Mouse (Mus musculus): ENCODE measurements at regions not wholly inside any gene's neighbourhood (a gene's known extent, or its start where the extent isn't known, plus 50 kb on each side); places are given as distances from the start of the nearest gene placed in this dataset.
A peak's percentile ranks its signal among the peaks of the same experiment; 100 is the strongest.

- no peaks in the 10 kb centered on the region for H3K36me3 ChIP-seq (ENCODE audit: insufficient read depth, low read length)
- ATAC-seq (replicated peaks; ENCODE audit: low FRiP score, low read depth) (no peak), DNase-seq (ENCODE audit: low spot score) (no peak)
- H3K4me3 ChIP-seq (replicated peaks; ENCODE audit: low read depth, low read length) = no peak overlapping the region
- no peaks in the 10 kb centered on the region for H3K9me3 ChIP-seq (replicated peaks; ENCODE audit: low read length)
- 90% methylated on average over 21 of the region's 21 CpGs for WGBS
- no peak overlapping the region for H3K27ac ChIP-seq
- H3K4me1 ChIP-seq (replicated peaks; ENCODE audit: insufficient read depth, low read length) = no peaks in the 10 kb centered on the region
- H3K27me3 ChIP-seq (ENCODE audit: insufficient read depth, low read length) = no peaks in the 10 kb centered on the region
- no peak overlapping the region for H3K4me2 ChIP-seq (ENCODE audit: low read length)
- H3K9ac ChIP-seq (ENCODE audit: low read depth, low read length) = no peak overlapping the region
- TF ChIP-seq CTCF (IDR thresholded peaks at IDR 0.05; ENCODE audit: low read depth) = no peak
These were observed 295.3 kb upstream of the Atp2b1 start for GRCm38 (mm10) chr10:98618736-98619525.

GRCm38 (mm10) chr10:98624103-98624502, 290.1 kb upstream of the Atp2b1 start:
- no peak for TF ChIP-seq CTCF (IDR thresholded peaks at IDR 0.05; ENCODE audit: low read depth)
- Histone ChIP-seq H3K9ac (ENCODE audit: low read depth, low read length) (no peak overlapping the region), H3K27ac (no peak overlapping the region), H3K27me3 (ENCODE audit: insufficient read depth, low read length) (no peaks in the 10 kb centered on the region), H3K4me2 (ENCODE audit: low read length) (no peak overlapping the region; the same call in 1 of the 2 replicates), H3K4me3 (replicated peaks; ENCODE audit: low read depth, low read length) (no peak overlapping the region), H3K9me3 (replicated peaks; ENCODE audit: low read length) (no peaks in the 10 kb centered on the region), H3K4me1 (replicated peaks; ENCODE audit: insufficient read depth, low read length) (no peaks in the 10 kb centered on the region), H3K36me3 (ENCODE audit: insufficient read depth, low read length) (no peaks in the 10 kb centered on the region)
- 42% methylated on average over 1 of the region's 1 CpGs for WGBS
- no peak for DNase-seq (ENCODE audit: low spot score)
- ATAC-seq (replicated peaks; ENCODE audit: low FRiP score, low read depth) = no peak

GRCm38 (mm10) chr10:98624681-98625321, 289.4 kb upstream of the Atp2b1 start:
- Histone ChIP-seq H3K27ac (no peak overlapping the region), H3K4me1 (replicated peaks; ENCODE audit: insufficient read depth, low read length) (no peaks in the 10 kb centered on the region), H3K9me3 (replicated peaks; ENCODE audit: low read length) (no peaks in the 10 kb centered on the region), H3K27me3 (ENCODE audit: insufficient read depth, low read length) (no peaks in the 10 kb centered on the region), H3K4me3 (replicated peaks; ENCODE audit: low read depth, low read length) (no peak overlapping the region; the same call in 1 of the 2 replicates), H3K9ac (ENCODE audit: low read depth, low read length) (no peak overlapping the region), H3K4me2 (ENCODE audit: low read length) (peak overlapping the region; percentile 47), H3K36me3 (ENCODE audit: insufficient read depth, low read length) (no peaks in the 10 kb centered on the region)
- DNase-seq (ENCODE audit: low spot score) (peak; percentile 23), ATAC-seq (replicated peaks; ENCODE audit: low FRiP score, low read depth) (no peak)
- 30% methylated on average over 12 of the region's 12 CpGs for WGBS
- no peak for TF ChIP-seq CTCF (IDR thresholded peaks at IDR 0.05; ENCODE audit: low read depth)

GRCm38 (mm10) chr10:98628191-98628590, 286.0 kb upstream of the Atp2b1 start:
- no peak for DNase-seq (ENCODE audit: low spot score)

GRCm38 (mm10) chr10:98629248-98629647, 285.0 kb upstream of the Atp2b1 start:
- Histone ChIP-seq H3K36me3 (ENCODE audit: insufficient read depth, low read length) (no peaks in the 10 kb centered on the region), H3K27me3 (ENCODE audit: insufficient read depth, low read length) (no peaks in the 10 kb centered on the region), H3K9me3 (replicated peaks; ENCODE audit: low read length) (no peaks in the 10 kb centered on the region), H3K27ac (no peak overlapping the region), H3K4me1 (replicated peaks; ENCODE audit: insufficient read depth, low read length) (no peaks in the 10 kb centered on the region), H3K4me2 (ENCODE audit: low read length) (no peak overlapping the region), H3K4me3 (replicated peaks; ENCODE audit: low read depth, low read length) (no peak overlapping the region), H3K9ac (ENCODE audit: low read depth, low read length) (no peak overlapping the region)
- TF ChIP-seq CTCF (IDR thresholded peaks at IDR 0.05; ENCODE audit: low read depth) = no peak
- WGBS = 14% methylated on average over 3 of the region's 3 CpGs
- DNase-seq (ENCODE audit: low spot score) (peak; percentile 50), ATAC-seq (replicated peaks; ENCODE audit: low FRiP score, low read depth) (no peak)

More at GRCm38 (mm10) chr10:98628191-98628590, 286.0 kb upstream of the Atp2b1 start:
- H3K27ac ChIP-seq = no peak overlapping the region
- no peak overlapping the region for H3K4me2 ChIP-seq (ENCODE audit: low read length)
- no peaks in the 10 kb centered on the region for H3K36me3 ChIP-seq (ENCODE audit: insufficient read depth, low read length)
- ATAC-seq (replicated peaks; ENCODE audit: low FRiP score, low read depth) = no peak
- H3K27me3 ChIP-seq (ENCODE audit: insufficient read depth, low read length) = no peaks in the 10 kb centered on the region
- no peak overlapping the region for H3K4me3 ChIP-seq (replicated peaks; ENCODE audit: low read depth, low read length)
- no peak for TF ChIP-seq CTCF (IDR thresholded peaks at IDR 0.05; ENCODE audit: low read depth)
- H3K9me3 ChIP-seq (replicated peaks; ENCODE audit: low read length) = no peaks in the 10 kb centered on the region
- no peak overlapping the region for H3K9ac ChIP-seq (ENCODE audit: low read depth, low read length)
- H3K4me1 ChIP-seq (replicated peaks; ENCODE audit: insufficient read depth, low read length) = no peaks in the 10 kb centered on the region
- WGBS = 68% methylated on average over 1 of the region's 1 CpGs

- no peak for TF ChIP-seq CTCF (IDR thresholded peaks at IDR 0.05; ENCODE audit: low read depth)
- no peaks in the 10 kb centered on the region for H3K4me1 ChIP-seq (replicated peaks; ENCODE audit: insufficient read depth, low read length)
- no peaks in the 10 kb centered on the region for H3K36me3 ChIP-seq (ENCODE audit: insufficient read depth, low read length)
- no peak overlapping the region for H3K4me3 ChIP-seq (replicated peaks; ENCODE audit: low read depth, low read length)
- WGBS = 69% methylated on average over 14 of the region's 14 CpGs
- H3K27me3 ChIP-seq (ENCODE audit: insufficient read depth, low read length) = no peaks in the 10 kb centered on the region
- H3K9me3 ChIP-seq (replicated peaks; ENCODE audit: low read length) = no peaks in the 10 kb centered on the region
- ATAC-seq (replicated peaks; ENCODE audit: low FRiP score, low read depth) = no peak
- no peak overlapping the region for H3K27ac ChIP-seq
- H3K4me2 ChIP-seq (ENCODE audit: low read length) = no peak overlapping the region
- H3K9ac ChIP-seq (ENCODE audit: low read depth, low read length) = no peak overlapping the region
- no peak for DNase-seq (ENCODE audit: low spot score)
These were observed 276.2 kb upstream of the Atp2b1 start for GRCm38 (mm10) chr10:98637759-98638611.
